Mouse (Mus musculus): ENCODE data around the gene Nsun7.
A peak's percentile ranks its signal among the peaks of the same experiment; 100 is the strongest.

Gene Nsun7

GRCm38 (mm10) chr5:66280742-66281141 is 21.0 kb downstream of the Nsun7 start:
- no peak for DNase-seq (ENCODE audit: low read depth)

GRCm38 (mm10) chr5:66294106-66294625 is 34.5 kb downstream of the Nsun7 start:
- DNase-seq (ENCODE audit: low read depth): no peak

GRCm38 (mm10) chr5:66294952-66295351 is 35.3 kb downstream of the Nsun7 start:
- no peak for DNase-seq (ENCODE audit: low read depth)

- DNase-seq (ENCODE audit: low read depth): no peak
Observed at GRCm38 (mm10) chr5:66296116-66296515, 36.4 kb downstream of the Nsun7 start.

GRCm38 (mm10) chr5:66298856-66299255 is 39.2 kb downstream of the Nsun7 start:
- DNase-seq (ENCODE audit: low read depth): no peak

- no peak for DNase-seq (ENCODE audit: low read depth)
Observed at GRCm38 (mm10) chr5:66300576-66300975, 40.9 kb downstream of the Nsun7 start.

GRCm38 (mm10) chr5:66302085-66302815 is 42.6 kb downstream of the Nsun7 start:
- DNase-seq (ENCODE audit: low read depth): no peak

GRCm38 (mm10) chr5:66302873-66303272 is 43.2 kb downstream of the Nsun7 start:
- no peak for DNase-seq (ENCODE audit: low read depth)

GRCm38 (mm10) chr5:66304300-66305067 is 44.8 kb downstream of the Nsun7 start:
- DNase-seq (ENCODE audit: low read depth): no peak

GRCm38 (mm10) chr5:66305511-66305910 is 45.8 kb downstream of the Nsun7 start:
- DNase-seq (ENCODE audit: low read depth): no peak

- no peak for DNase-seq (ENCODE audit: low read depth)
Observed at GRCm38 (mm10) chr5:66310328-66310727, 50.6 kb downstream of the Nsun7 start.

GRCm38 (mm10) chr5:66310806-66311205 is 51.1 kb downstream of the Nsun7 start:
- no peak for DNase-seq (ENCODE audit: low read depth)

GRCm38 (mm10) chr5:66315791-66316190 is 56.1 kb downstream of the Nsun7 start:
- no peak for DNase-seq (ENCODE audit: low read depth)

GRCm38 (mm10) chr5:66319341-66319740 is 59.6 kb downstream of the Nsun7 start:
- DNase-seq (ENCODE audit: low read depth): peak; percentile 44

GRCm38 (mm10) chr5:66319827-66320404 is 60.2 kb downstream of the Nsun7 start:
- no peak for DNase-seq (ENCODE audit: low read depth)

GRCm38 (mm10) chr5:66323131-66323530 is 63.4 kb downstream of the Nsun7 start:
- no peak for DNase-seq (ENCODE audit: low read depth)

- DNase-seq (ENCODE audit: low read depth): no peak
Observed at GRCm38 (mm10) chr5:66323603-66324002, 63.9 kb downstream of the Nsun7 start.

- DNase-seq (ENCODE audit: low read depth): no peak
Observed at GRCm38 (mm10) chr5:66326395-66326794, 66.7 kb downstream of the Nsun7 start.

GRCm38 (mm10) chr5:66327949-66328726 is 68.4 kb downstream of the Nsun7 start:
- no peak for DNase-seq (ENCODE audit: low read depth)

GRCm38 (mm10) chr5:66328766-66329165 is 69.1 kb downstream of the Nsun7 start:
- no peak for DNase-seq (ENCODE audit: low read depth)

GRCm38 (mm10) chr5:66330806-66331205 is 71.1 kb downstream of the Nsun7 start:
- DNase-seq (ENCODE audit: low read depth): no peak
